ENCODE assay signal across 8 mouse cellular contexts in the genomic region with DNA sequence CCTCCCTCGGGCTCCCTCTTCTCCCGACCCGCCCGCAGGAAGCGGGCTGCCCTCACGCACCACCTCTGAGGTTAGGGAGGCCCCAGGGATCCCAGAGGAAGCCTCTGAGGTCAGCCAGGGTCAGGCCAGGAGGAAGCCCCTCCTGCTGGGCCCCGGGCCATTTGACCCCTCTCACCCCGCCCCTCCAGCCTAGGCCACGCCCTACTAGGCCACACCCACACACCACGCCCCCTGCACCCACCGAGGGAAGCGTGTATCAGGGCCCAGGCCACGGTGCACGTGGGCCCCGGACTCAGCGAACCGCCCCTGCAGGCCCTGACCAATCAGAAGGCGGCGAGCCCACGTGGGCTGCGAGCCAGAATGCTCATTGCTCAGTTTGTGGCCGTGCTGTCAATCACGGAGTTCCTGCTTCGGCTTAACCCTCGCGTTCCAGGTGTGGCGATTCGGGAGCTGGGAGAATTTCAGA. TPM values are rescaled to one million over a fixed set of nuclear protein-coding genes. Genes with fewer than 3 reads are reported as not detected.
DNase-seq lines count a peak whose midpoint lies in the region; ATAC-seq lines count a peak whose summit lies in the region.

A gene (minus strand): TSS at position 336 of the 466 bp plus-strand sequence.

- no peak within 1 kb of the TSS for H3K27ac ChIP-seq in hindbrain, embryonic 14.5 days

- H3K4me2 ChIP-seq in hindbrain, embryonic 14.5 days (replicated peaks) = peak within 1 kb of the TSS; percentile 48

- peaks cover 13% of the 10 kb centered on the region for H3K27me3 ChIP-seq in hindbrain, embryonic 14.5 days (ENCODE audit: control insufficient read depth, insufficient read depth, low read length)

- peak within 1 kb of the TSS; percentile 10; the same call in 1 of the 2 replicates for H3K4me3 ChIP-seq in hindbrain, embryonic 14.5 days (replicated peaks; ENCODE audit: low read length)

- H3K9me3 ChIP-seq in hindbrain, embryonic 14.5 days (ENCODE audit: control insufficient read depth, low read length) = no peaks in the 10 kb centered on the region

- H3K4me1 ChIP-seq in hindbrain, embryonic 14.5 days (replicated peaks; ENCODE audit: control insufficient read depth, insufficient read depth, low read length) = peaks cover 30% of the 10 kb centered on the region

- peak; percentile 90 for DNase-seq in NIH3T3 (ENCODE audit: low read depth)
- peak; percentile 97 to 99 for DNase-seq in cerebellum, postnatal 14 days
- peak; percentile 93 to 94 for DNase-seq in frontal cortex, postnatal 25 days (ENCODE audit: low spot score in 2 of 2)
- DNase-seq in hindbrain, embryonic 14.5 days (ENCODE audit: low spot score) = peak; percentile 98
- peak; percentile 86 to 89 for DNase-seq in layer of hippocampus, postnatal 36 days
- DNase-seq in lung, postnatal 36 days = peak; percentile 98
- peak; percentile 97 for DNase-seq in retina, postnatal 1 day
- DNase-seq in urinary bladder, adult 18-20 months (ENCODE audit: low spot score in 2 of 2) = peak; percentile 87 to 91

- no peak within 1 kb of the TSS for H3K9ac ChIP-seq in hindbrain, embryonic 14.5 days

- under 1% methylated on average over 28 of the region's 28 CpGs for WGBS in hindbrain, embryonic 14.5 days

- peak; percentile 79 for ATAC-seq in hindbrain, embryonic 14.5 days (ENCODE audit: low FRiP score)

- H3K36me3 ChIP-seq in hindbrain, embryonic 14.5 days (replicated peaks; ENCODE audit: control insufficient read depth, insufficient read depth) = no peaks in the 10 kb centered on the region

RNA-seq across cellular contexts. Expression of the gene that starts here (rescaled TPM):
- 4.2 and 4.8 TPM in 2 replicates for polyA plus RNA-seq in hindbrain, embryonic 14.5 days (2014; fragmentation: Nextera tagmentation; extraction: Ambion mirVana)
- 1 to 10 TPM; 1.3 to 3.0 TPM for total RNA-seq in layer of hippocampus, postnatal 36 days (2021)
